Comparison of ENCODE assay signal across 18 mouse cellular contexts in the genomic region with DNA sequence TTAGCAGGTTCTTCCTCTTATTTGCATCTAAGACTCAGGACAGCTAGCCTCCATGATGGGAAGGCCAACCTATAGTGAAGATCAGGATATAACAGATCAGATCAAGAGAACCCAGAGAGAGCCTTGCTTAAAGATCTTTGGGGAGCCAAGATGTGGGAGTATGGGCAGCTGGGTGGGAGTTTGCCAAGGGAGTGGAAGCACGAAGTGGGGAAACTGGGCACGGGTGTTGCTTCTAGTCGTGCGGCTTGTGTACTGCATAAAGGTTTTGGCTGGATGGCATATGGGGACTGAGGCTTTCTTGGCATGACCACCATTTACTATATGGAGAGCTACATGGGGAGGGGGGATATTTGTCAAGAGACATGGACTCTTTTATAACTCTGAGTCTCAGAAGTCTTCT. TPM values are rescaled to one million over a fixed set of nuclear protein-coding genes. Genes with fewer than 3 reads are reported as not detected.
DNase-seq lines count a peak whose midpoint lies in the region; TF ChIP-seq lines count a peak whose summit lies in the region.
"Had no signal": no experiment of that assay in that cellular context is flagged by ENCODE, and none has a peak within 500 bp of the region (broad histone marks: within the 10 kb centered on the region; RNA-seq: fewer than 3 reads in every experiment).

No protein-coding gene starts in this region.

- no peak overlapping the region for H3K4me3 ChIP-seq in layer of hippocampus, adult 2 months
- H3K4me3 ChIP-seq: embryonic facial prominence, embryonic 10.5 days; embryonic facial prominence, embryonic 12.5 days; forebrain, embryonic 13.5 days; forebrain, embryonic 15.5 days had no signal

- peak overlapping the region; percentile 28; the same call in 1 of the 2 replicates for H3K27ac ChIP-seq in layer of hippocampus, adult 2 months
- H3K27ac ChIP-seq: embryonic facial prominence, embryonic 10.5 days; embryonic facial prominence, embryonic 12.5 days; forebrain, embryonic 13.5 days; forebrain, embryonic 15.5 days had no signal

- TF ChIP-seq CTCF in layer of hippocampus, adult 2 months (conservative IDR thresholded peaks at IDR 0.05), result no peak

- DNase-seq in layer of hippocampus, adult 2 months (ENCODE audit: low spot score in 2 of 2), result no peak
- DNase-seq in layer of hippocampus, postnatal 25 days (ENCODE audit: extremely low spot score in 1 of 2, low spot score in 1 of 2), result no peak
- DNase-seq in left cerebral cortex, adult 18-20 months (ENCODE audit: low spot score in 2 of 2), result peak; percentile 34 to 47
- DNase-seq in left cerebral cortex, adult 11 months (ENCODE audit: low spot score), result no peak
- DNase-seq in brain, adult 2 months (ENCODE audit: low read depth, low spot score), result peak; percentile 51
- no peak for DNase-seq in lung, postnatal 10 days
- DNase-seq: adrenal gland, adult 2 months; adrenal gland, postnatal 10 days; adrenal gland, postnatal 25 days; cerebellum, adult 11-12 months; cerebellum, adult 2 months; cerebellum, adult 9-10 months; cerebellum, postnatal 25 days had no signal

RNA-seq across cellular contexts. Expression of a gene that starts 44.4 kb away (rescaled TPM):
- 100 to 1,000 TPM; 146 to 148 TPM for total RNA-seq in layer of hippocampus, adult 2 months (2021)
- total RNA-seq in layer of hippocampus, postnatal 25 days (2021), result 100 to 1,000 TPM; 138 to 142 TPM
- 100 to 1,000 TPM; 121 to 135 TPM for total RNA-seq in left cerebral cortex, adult 18-20 months (2021)
- total RNA-seq: MEL had no signal

Comparison
In these comparisons a context has a peak if more than half of its experiments do, and no peak if none do; other contexts are left out.
1. DNase-seq: peak in left cerebral cortex, adult 18-20 months (2 of 2) and brain, adult 2 months (single experiment); none in layer of hippocampus, adult 2 months (0 of 2), layer of hippocampus, postnatal 25 days (0 of 2), left cerebral cortex, adult 11 months (single experiment) and lung, postnatal 10 days (single experiment).